Mouse (Mus musculus) liver, embryonic 15.5 days (tissue): Measurements from ENCODE around the gene Pou2f1. TPM values are rescaled to one million over a fixed set of nuclear protein-coding genes. Genes with fewer than 3 reads are reported as not detected.

Experiments used
- ATAC-seq: fragments of 200-750 bp; cut with Nextera tagmentation; 2 replicates; pipeline ENCODE4 v1.8.0; 2017; ENCODE audit warnings: moderate number of reproducible peaks, mild to moderate bottlenecking, moderate library complexity; ENCODE audit not compliant: insufficient read depth
- H3K27ac ChIP-seq: fragments of 300-500 bp; sonication (generic); replicated peaks from 2 replicates; pipeline ENCODE4 v1.5.1; 2015; ENCODE audit warnings: mild to moderate bottlenecking, inconsistent platforms
- H3K27me3 ChIP-seq: fragments of 300-500 bp; sonication (generic); 2 replicates; pipeline ENCODE4 v1.6.1; 2015; ENCODE audit warnings: mild to moderate bottlenecking, inconsistent platforms
- H3K36me3 ChIP-seq: fragments of 300-500 bp; sonication (generic); replicated peaks from 2 replicates; pipeline ENCODE4 v1.6.1; 2015; ENCODE audit warnings: moderate library complexity, mild to moderate bottlenecking, inconsistent platforms
- H3K4me1 ChIP-seq: fragments of 300-500 bp; sonication (generic); replicated peaks from 2 replicates; pipeline ENCODE4 v1.6.1; 2015; ENCODE audit warnings: inconsistent platforms
- H3K4me2 ChIP-seq: fragments of 300-500 bp; sonication (generic); 2 replicates; pipeline ENCODE4 v1.6.1; 2015; ENCODE audit warnings: moderate library complexity, mild to moderate bottlenecking, inconsistent platforms
- H3K4me3 ChIP-seq: fragments of 300-500 bp; sonication (generic); replicated peaks from 2 replicates; pipeline ENCODE4 v1.5.1; 2015; ENCODE audit warnings: mild to moderate bottlenecking, inconsistent platforms
- H3K9ac ChIP-seq: fragments of 300-500 bp; sonication (generic); 2 replicates; pipeline ENCODE4 v1.6.1; 2015; ENCODE audit warnings: moderate library complexity, mild to moderate bottlenecking, inconsistent platforms
- H3K9me3 ChIP-seq: fragments of 300-500 bp; sonication (generic); replicated peaks from 2 replicates; pipeline ENCODE4 v1.6.1; 2016; ENCODE audit warnings: inconsistent platforms
- WGBS: fragments of 180-500 bp; shearing (Covaris S2); methylation state at CpG from one replicate; pipeline ENCODE4 v1.1.7; 2015; ENCODE audit warnings: mixed read lengths; ENCODE audit not compliant: insufficient replicate concordance; 5-methylcytosine and 5-hydroxymethylcytosine counted together
- polyA plus RNA-seq: library from polyadenylated mRNA; unstranded; fragments of >200 nt; fragmentation: Nextera tagmentation; extraction: Ambion mirVana; gene quantifications from 2 replicates; pipeline ENCODE4 v1.2.1, GENCODE M21; 2015

The Pou2f1 gene
- polyA plus RNA-seq, 1 experiment from 2014 or later = 3.0 TPM

GRCm38 (mm10) chr1:165985743-165986360, 16.6 kb downstream of the Pou2f1 start:
- Histone ChIP-seq H3K4me3 (no peak overlapping the region), H3K36me3 (no peaks in the 10 kb centered on the region), H3K4me1 (peaks cover 43% of the 10 kb centered on the region), H3K9me3 (no peaks in the 10 kb centered on the region), H3K9ac (no peak overlapping the region), H3K27ac (peak overlapping the region; percentile 22), H3K27me3 (no peaks in the 10 kb centered on the region), H3K4me2 (peak overlapping the region; percentile 42)
- 11% methylated on average over 3 of the region's 3 CpGs for WGBS
- ATAC-seq = peak; percentile 79

DNA sequence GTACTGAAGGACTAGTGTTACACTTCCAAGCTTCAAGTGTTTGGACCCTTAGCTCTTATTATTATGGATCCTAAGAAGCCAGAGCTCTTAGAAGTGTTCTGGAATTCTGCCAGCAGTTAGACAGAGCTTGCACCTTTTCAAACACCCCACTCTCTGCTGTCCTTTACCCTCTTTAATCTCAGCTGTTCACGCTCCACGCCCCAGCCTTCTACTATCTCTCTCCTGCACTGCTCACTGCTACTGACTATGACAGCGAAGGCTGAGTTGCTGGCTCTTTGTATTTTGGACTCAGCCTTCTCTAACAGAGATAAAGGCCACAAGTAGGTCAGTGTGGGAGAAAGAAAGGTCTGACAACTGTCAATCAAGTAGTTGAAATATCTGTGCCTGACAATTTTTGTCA, 17.3 kb downstream of the Pou2f1 start:
- ATAC-seq = peak; percentile 92
- Histone ChIP-seq H3K27ac (peak overlapping the region; percentile 22), H3K9ac (no peak overlapping the region), H3K9me3 (no peaks in the 10 kb centered on the region), H3K4me3 (no peak overlapping the region), H3K36me3 (no peaks in the 10 kb centered on the region), H3K4me1 (peaks cover 43% of the 10 kb centered on the region), H3K27me3 (no peaks in the 10 kb centered on the region), H3K4me2 (peak overlapping the region; percentile 42)
- WGBS = 18% methylated on average over 3 of the region's 3 CpGs

- H3K4me2 ChIP-seq = no peak overlapping the region
- ATAC-seq = peak; percentile 28; the same call in 1 of the 2 replicates
- H3K27me3 ChIP-seq = no peaks in the 10 kb centered on the region
- WGBS = 27% methylated on average over 7 of the region's 7 CpGs
- no peaks in the 10 kb centered on the region for H3K9me3 ChIP-seq
- H3K36me3 ChIP-seq = no peaks in the 10 kb centered on the region
- H3K4me1 ChIP-seq = peaks cover 16% of the 10 kb centered on the region
- H3K9ac ChIP-seq = no peak overlapping the region
- H3K4me3 ChIP-seq = no peak overlapping the region
- no peak overlapping the region for H3K27ac ChIP-seq
Observed at GRCm38 (mm10) chr1:165976672-165977448, 25.6 kb downstream of the Pou2f1 start.

- Histone ChIP-seq H3K27ac (no peak overlapping the region), H3K4me1 (peaks cover 10% of the 10 kb centered on the region), H3K9me3 (no peaks in the 10 kb centered on the region), H3K9ac (no peak overlapping the region), H3K36me3 (no peaks in the 10 kb centered on the region), H3K27me3 (no peaks in the 10 kb centered on the region), H3K4me2 (no peak overlapping the region), H3K4me3 (no peak overlapping the region)
- ATAC-seq = no peak
- WGBS = 42% methylated on average over 3 of the region's 3 CpGs
Observed at GRCm38 (mm10) chr1:165969001-165969690, 33.3 kb downstream of the Pou2f1 start.

- Histone ChIP-seq H3K4me2 (no peak overlapping the region), H3K36me3 (no peaks in the 10 kb centered on the region), H3K4me3 (no peak overlapping the region), H3K27ac (no peak overlapping the region), H3K27me3 (no peaks in the 10 kb centered on the region), H3K9ac (no peak overlapping the region), H3K4me1 (peaks cover 14% of the 10 kb centered on the region), H3K9me3 (no peaks in the 10 kb centered on the region)
- WGBS = 25% methylated on average over 4 of the region's 4 CpGs
- ATAC-seq = no peak
Observed at GRCm38 (mm10) chr1:165967027-165967654, 35.3 kb downstream of the Pou2f1 start.

DNA sequence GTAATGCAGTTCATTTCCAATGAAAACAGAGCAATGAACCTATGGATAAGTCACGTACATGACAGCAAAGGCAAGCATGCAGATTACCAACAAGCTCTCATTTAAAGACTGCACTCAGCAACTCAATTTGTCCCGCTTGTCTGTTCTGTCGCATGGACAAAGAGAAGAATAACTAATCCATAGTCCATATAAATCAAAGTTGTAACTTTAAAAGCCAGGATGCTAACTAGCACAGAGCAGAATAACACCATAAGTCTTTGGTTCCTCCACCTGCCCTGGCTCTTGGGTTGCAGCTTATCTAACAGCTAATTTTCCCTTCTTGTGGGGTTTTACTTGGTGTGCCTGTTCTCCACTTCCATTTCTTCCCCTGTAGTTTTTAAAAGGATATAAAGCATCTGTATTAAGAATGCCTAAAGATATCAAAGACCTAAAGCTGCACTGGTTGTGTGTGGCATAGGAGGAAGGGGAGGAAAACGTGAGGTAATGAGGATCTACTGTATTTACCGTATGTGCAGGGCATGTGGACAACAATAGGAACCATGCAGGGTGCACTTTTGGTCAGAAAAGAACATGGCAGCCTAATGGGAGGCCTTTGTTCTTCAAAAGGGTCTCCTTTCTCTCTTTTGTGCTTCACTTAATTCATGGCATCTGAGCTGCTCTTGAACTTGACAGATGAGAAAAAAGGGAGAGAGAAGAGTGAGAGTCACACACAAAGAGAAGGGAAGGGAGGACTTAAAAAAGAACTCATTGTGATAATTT, 36.1 kb downstream of the Pou2f1 start:
- Histone ChIP-seq H3K4me2 (no peak overlapping the region), H3K9me3 (no peaks in the 10 kb centered on the region), H3K4me3 (no peak overlapping the region), H3K36me3 (no peaks in the 10 kb centered on the region), H3K27me3 (no peaks in the 10 kb centered on the region), H3K4me1 (peaks cover 22% of the 10 kb centered on the region), H3K27ac (no peak overlapping the region), H3K9ac (no peak overlapping the region)
- 80% methylated on average over 5 of the region's 5 CpGs for WGBS
- ATAC-seq = no peak

DNA sequence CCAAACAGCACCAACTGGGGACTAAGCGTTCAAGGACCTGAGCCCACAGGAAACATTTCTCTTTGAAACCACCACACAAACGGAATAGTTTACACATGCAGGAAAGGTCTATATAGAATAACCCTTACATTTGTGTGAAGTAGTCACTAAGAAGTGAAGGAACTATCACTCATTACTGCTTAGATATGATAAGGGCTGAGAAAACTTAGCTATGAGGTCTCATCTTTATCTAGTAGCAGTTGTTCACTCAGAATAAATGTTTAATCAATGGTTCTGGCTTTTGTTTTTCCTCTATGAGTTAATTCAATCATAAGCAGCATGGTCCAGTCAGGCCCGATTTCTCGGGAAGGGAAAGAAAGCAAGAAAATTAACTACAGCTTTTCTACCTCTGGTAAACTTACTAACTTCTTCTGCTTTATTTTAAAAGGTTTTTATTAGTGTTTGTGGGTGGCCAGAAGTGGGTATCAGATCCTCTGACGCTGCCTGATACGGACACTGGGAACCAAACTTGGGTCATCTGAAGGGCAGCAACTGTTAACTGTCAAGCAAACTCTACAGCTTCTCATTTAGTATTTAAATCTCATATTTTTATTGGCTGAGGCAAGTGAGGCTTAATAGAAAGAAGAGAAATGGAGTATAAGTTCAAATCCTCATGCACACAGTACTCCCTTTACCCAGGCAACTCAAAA, 40.7 kb downstream of the Pou2f1 start:
- no peak for ATAC-seq
- Histone ChIP-seq H3K27me3 (no peaks in the 10 kb centered on the region), H3K36me3 (no peaks in the 10 kb centered on the region), H3K4me3 (no peak overlapping the region), H3K9me3 (no peaks in the 10 kb centered on the region), H3K4me2 (no peak overlapping the region), H3K9ac (no peak overlapping the region), H3K27ac (no peak overlapping the region), H3K4me1 (peaks cover 28% of the 10 kb centered on the region)
- WGBS = 35% methylated on average over 6 of the region's 6 CpGs

- H3K4me3 ChIP-seq = no peak overlapping the region
- H3K9me3 ChIP-seq = no peaks in the 10 kb centered on the region
- H3K27ac ChIP-seq = no peak overlapping the region
- no peak overlapping the region for H3K9ac ChIP-seq
- no peaks in the 10 kb centered on the region for H3K27me3 ChIP-seq
- no peak overlapping the region for H3K4me2 ChIP-seq
- no peaks in the 10 kb centered on the region for H3K36me3 ChIP-seq
- ATAC-seq = no peak
- peaks cover 31% of the 10 kb centered on the region for H3K4me1 ChIP-seq
Observed at GRCm38 (mm10) chr1:165958159-165958558, 44.3 kb downstream of the Pou2f1 start.

GRCm38 (mm10) chr1:165948214-165948813, 54.2 kb downstream of the Pou2f1 start:
- H3K9ac ChIP-seq = no peak overlapping the region
- H3K27me3 ChIP-seq = no peaks in the 10 kb centered on the region
- H3K9me3 ChIP-seq = no peaks in the 10 kb centered on the region
- no peak overlapping the region for H3K27ac ChIP-seq
- no peak overlapping the region for H3K4me3 ChIP-seq
- 60% methylated on average over 2 of the region's 2 CpGs for WGBS
- H3K36me3 ChIP-seq = no peaks in the 10 kb centered on the region
- H3K4me2 ChIP-seq = no peak overlapping the region
- no peaks in the 10 kb centered on the region for H3K4me1 ChIP-seq
- no peak for ATAC-seq

DNA sequence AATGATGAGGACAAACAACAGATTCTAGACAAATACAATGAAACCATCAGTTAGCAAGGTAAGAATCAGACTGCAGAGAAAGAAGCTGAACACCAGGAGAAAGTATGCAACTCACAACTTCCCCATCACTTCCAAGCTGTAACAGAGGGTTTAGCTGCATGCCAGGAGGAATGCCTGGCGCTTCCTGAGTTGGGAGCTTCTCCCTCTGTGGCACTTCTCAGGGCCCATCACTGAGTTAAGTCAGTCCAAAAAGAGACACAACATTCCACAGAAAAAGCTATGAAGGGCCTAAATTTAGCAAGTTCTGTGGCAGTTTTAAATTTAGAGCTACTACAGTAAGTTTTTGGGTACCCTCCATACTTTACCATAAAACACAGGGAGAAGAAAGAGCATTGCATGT, 59.2 kb downstream of the Pou2f1 start:
- H3K9me3 ChIP-seq = no peaks in the 10 kb centered on the region
- no peaks in the 10 kb centered on the region for H3K36me3 ChIP-seq
- H3K4me2 ChIP-seq = no peak overlapping the region
- no peak for ATAC-seq
- H3K27me3 ChIP-seq = no peaks in the 10 kb centered on the region
- no peak overlapping the region for H3K9ac ChIP-seq
- H3K27ac ChIP-seq = no peak overlapping the region
- H3K4me1 ChIP-seq = no peaks in the 10 kb centered on the region
- WGBS = 80% methylated on average over 1 of the region's 1 CpGs
- no peak overlapping the region for H3K4me3 ChIP-seq
